Mouse (Mus musculus): ENCODE data around the gene Siah1a.

DNA sequence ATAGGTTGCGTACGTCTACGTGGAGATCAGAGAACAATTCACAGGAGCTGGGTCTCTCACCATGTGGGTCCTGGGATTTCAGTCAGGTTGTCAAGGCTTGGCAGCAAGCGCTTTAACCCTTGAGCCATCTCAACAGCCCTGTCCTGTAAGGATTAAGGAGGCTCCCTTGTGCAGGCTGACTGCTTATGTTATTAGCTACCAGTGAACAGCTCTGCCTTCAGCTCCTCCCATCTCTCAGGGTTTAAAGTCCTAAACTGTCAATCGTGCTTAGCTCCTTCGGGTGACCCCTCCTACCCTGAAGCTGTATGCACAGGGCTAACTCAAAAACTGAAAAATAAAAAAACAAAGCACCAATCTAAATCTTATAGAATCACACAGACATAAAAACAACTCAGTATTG is 45.8 kb upstream of the Siah1a start:
- TF ChIP-seq CTCF (conservative IDR thresholded peaks at IDR 0.05; ENCODE audit: low read length) (no peak), NANOG (IDR thresholded peaks at IDR 0.05; ENCODE audit: borderline replicate concordance, low read length) (no peak)

All from E14TG2a.4 (cell line).